Mouse (Mus musculus): ENCODE results near the gene Iqcg.
"Not testable (repeated sequence)": the region's sequence is repeated elsewhere in the genome, so short reads cannot be mapped to it uniquely, and the experiment has no call there.

Iqcg gene

GRCm38 (mm10) chr16:33056095-33056785 lies at the start of gene Iqcg, which contains the start of gene Rpl35a:
Gene Iqcg (minus strand): TSS chr16:33056218.
Gene Rpl35a (plus strand): TSS chr16:33056453.
- peak; percentile 81 for DNase-seq (ENCODE audit: low spot score)

- DNase-seq (ENCODE audit: low spot score), result no peak
These were observed 29.6 kb upstream of the Iqcg start for GRCm38 (mm10) chr16:33085666-33086065.

GRCm38 (mm10) chr16:33083996-33084395 lies 28.0 kb upstream of the Iqcg start:
- no peak for DNase-seq (ENCODE audit: low spot score)

GRCm38 (mm10) chr16:33082951-33083350 lies 26.9 kb upstream of the Iqcg start:
- DNase-seq (ENCODE audit: low spot score), result no peak

GRCm38 (mm10) chr16:33080063-33080462 lies 24.0 kb upstream of the Iqcg start:
- DNase-seq (ENCODE audit: low spot score), result no peak

DNA sequence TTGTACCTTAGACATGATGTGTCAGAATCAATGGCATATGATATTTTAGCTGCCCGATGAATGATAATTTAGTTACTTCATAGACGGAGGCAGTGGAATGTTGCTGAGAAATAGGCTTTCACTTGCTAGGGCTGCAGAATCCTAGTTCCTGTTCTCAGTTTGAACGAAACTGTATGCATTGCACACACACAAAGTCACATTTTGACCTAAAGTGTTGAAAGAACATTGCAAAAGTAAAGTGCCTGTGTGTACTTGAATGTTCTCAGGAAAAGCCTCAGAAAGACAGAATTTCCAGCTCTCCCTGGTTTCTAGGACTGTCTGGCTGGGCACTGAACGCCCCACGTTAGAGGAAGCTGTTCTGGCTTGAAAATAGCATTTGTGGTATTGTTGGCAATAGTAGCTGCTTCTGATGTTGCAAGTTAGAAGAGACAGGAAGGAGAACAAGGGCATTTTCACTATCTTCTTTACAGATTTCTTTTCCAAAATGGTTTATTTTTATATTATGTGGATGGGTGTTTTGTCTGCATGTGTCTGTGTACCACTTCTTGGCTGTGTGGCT lies 21.1 kb upstream of the Iqcg start:
- DNase-seq (ENCODE audit: low spot score), result no peak

GRCm38 (mm10) chr16:33076078-33076477 lies 20.1 kb upstream of the Iqcg start:
- DNase-seq (ENCODE audit: low spot score), result no peak

- DNase-seq (ENCODE audit: low spot score), result no peak
These were observed 18.9 kb upstream of the Iqcg start for GRCm38 (mm10) chr16:33074967-33075366.

GRCm38 (mm10) chr16:33072871-33073557 lies 17.0 kb upstream of the Iqcg start:
- DNase-seq (ENCODE audit: low spot score), result no peak

DNA sequence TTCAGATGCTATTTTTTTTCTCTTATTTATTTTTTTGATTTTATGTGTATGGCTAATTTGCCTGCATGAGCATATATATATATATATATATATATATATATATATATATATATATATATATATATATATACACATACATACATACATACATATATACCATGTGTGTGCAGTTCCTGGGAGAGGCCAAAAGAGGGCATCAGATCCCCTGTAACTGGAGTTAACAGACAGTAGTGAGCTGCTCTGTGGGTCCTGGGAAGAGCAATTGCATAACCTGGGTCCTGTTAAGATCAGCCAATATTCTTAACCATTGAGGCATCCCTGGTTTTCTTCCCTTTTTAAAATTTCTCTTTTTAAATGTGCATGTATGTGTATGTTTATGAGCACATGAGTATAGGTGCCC lies 14.9 kb upstream of the Iqcg start:
- DNase-seq (ENCODE audit: low spot score), result no peak

DNA sequence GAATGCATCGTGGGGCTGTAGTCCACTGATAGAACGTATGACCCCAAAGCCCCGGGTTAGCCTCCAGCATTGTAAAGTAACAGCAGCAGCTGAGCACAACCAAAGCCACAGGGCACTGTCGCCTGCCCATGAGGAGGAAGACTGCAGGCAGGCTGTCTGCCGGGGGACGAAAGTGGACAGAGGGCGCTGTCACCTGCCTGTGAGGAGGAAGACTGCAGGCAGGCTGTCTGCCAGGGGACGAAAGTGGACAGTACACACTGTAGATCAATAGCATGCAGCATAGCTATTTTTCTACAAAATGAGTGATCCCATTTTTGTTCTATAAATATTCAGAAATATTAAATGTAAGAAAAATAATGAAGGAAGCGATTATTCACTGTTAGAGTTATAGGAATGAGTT lies 8.6 kb upstream of the Iqcg start:
- no peak for DNase-seq (ENCODE audit: low spot score)

DNA sequence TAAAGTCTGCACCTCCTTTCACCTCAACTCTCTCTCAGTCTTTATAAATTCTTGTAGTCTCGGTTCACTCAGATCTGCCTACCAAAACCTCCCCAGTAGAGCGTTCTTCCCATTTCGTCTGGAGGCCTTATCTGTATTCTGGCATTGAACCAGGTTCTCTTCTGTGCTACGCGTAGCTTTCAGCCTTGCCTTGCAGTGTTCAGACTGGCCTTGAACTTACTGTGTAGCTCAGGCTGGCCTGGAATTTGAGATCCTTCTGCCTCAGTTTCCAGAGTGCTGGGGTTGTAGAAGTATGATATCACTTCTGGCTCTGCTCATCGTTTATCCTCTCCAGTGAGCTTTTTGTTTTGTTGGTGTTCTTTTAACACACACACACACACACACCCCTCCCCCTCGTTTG lies 7.2 kb upstream of the Iqcg start:
- peak; percentile 6 for DNase-seq (ENCODE audit: low spot score)

GRCm38 (mm10) chr16:33062682-33063131 lies 6.7 kb upstream of the Iqcg start:
- peak; percentile 41 for DNase-seq (ENCODE audit: low spot score)

DNA sequence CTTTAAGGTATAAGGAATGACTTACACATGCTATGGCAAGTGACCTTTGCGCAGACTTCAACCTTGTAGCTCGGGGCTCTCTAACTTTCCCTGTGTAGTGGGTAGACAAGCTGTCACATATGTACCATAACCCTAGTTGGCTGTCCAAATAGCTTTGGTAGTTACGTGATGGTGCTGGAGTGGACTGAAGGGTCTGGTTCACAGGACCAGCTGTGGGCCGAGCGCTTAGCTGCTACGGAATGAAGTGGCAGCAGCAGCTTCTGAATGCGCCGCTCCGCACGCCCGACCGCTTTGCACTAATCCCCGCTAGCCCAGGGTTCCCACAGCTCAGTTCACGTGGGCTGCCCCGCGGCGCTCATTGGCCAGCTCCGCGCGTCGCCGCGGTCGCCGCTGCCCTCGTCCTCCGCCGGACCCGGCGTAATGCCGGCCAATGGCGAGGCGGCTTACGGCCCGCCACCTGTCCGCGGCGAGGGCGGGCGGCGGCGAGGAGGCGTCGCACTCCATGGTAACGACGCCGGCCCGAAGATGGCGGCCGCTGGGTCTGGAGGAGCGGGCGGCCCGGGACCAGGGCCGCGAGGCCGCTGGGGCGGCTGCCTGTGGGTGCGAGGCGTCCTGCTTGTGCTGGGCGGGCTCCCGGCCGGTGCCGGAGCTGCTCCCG lies 6.1 kb upstream of the Iqcg start, which contains the start of gene Lmln:
TSS of gene Lmln (plus strand) at position 498 of the 658 bp plus-strand sequence.
- peak; percentile 84 for DNase-seq (ENCODE audit: low spot score)

DNA sequence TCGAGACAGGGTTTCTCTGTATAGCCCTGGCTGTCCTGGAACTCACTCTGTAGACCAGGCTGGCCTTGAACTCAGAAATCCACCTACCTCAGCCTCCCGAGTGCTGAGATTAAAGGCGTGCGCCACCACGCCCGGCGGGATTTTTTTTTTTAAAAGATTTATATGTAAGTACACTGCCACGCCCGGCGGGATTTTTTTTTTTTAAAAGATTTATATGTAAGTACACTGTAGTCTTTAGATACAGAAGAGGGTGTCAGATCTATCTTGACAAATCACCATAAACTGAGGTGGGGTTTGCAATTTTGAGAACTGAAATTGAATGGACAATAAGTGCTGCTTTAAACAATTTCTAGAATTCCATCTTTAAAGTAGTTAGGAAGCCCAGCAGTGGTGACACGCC lies 5.4 kb upstream of the Iqcg start:
- no peak for DNase-seq (ENCODE audit: low spot score)

DNA sequence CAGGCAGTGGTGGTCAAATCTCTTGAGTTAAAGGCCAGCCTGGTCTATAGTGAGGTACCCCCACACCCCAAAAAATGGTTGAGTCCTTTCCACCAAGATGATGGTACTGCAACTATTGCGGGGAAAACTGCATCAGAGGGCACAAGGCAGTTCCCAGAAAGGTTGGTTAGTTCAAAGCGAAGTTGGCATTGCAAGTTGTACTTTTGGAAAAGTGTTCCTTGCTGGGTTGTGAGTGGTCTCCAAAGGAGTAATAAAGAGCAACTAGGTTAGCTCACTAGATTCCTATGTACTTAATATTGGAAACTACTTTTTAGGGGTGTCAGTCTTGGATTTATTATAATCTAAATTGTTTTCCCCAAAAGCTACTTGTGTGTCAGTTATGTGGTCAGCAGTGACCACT lies 4.9 kb upstream of the Iqcg start:
- DNase-seq (ENCODE audit: low spot score), result no peak

DNA sequence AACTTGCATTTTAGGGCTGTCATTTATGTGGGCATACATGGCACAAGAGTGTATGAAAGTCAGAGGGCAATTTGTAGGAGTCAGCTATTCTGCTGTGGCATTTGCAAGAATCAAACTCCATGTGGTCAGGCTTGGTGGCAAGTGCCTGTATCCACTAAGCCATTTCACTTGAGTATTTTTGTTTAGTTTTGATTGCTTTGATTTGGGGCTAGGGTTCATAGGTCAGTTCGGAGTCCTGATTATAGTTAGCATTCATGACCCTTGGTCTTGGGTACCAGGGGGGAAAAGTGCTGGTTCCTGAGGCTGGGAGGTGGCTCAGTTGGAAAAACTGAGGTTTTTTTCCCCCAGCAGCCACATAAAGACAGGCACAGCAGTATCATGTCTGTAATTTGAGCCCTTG lies 3.5 kb upstream of the Iqcg start:
- no peak for DNase-seq (ENCODE audit: low spot score)

DNA sequence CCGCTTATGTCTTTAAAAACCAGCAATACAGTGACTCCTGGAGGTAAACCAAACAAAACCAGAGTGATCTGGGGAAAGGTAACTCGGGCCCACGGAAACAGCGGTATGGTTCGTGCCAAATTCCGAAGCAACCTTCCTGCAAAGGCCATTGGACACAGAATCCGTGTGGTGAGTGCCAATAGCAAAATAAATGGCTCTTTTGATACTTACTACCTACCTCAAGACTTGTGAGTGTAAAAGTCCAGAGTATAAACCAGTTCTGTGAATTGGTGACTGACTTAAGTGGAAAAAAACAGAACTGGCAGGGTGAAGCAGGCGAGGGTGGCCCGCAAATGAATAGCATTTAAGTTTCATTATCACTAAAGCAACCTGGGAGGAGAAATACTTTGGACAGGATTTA lies 2.6 kb upstream of the Iqcg start:
- not testable (repeated sequence) for DNase-seq (ENCODE audit: low spot score)

DNA sequence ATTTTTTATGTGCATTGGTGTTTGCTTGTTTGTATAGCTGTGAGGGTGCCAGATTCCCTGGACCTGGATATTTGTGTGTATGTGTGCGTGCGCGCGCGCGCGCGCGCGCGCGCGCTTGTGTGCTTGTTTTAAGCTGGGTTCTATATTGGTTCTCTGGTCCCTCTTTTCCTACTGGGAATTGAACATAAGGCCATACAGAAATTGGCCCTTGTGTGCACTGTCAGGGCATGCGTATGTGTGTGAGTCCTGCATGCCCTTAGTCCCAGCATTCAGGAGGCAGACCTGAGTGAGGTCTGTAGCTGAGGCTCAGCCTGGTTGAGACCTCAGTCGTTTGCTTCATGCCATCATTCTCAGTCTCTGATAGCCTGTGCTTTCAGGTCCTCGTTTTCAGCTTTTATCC lies 2.0 kb upstream of the Iqcg start:
- no peak for DNase-seq (ENCODE audit: low spot score)

- no peak for DNase-seq (ENCODE audit: low spot score)
These were observed 768 bp upstream of the Iqcg start for GRCm38 (mm10) chr16:33056786-33057185.

- no peak for DNase-seq (ENCODE audit: low spot score)
These were observed 363 bp downstream of the Iqcg start for GRCm38 (mm10) chr16:33055655-33056054.

- DNase-seq (ENCODE audit: low spot score), result not testable (repeated sequence)
These were observed 1.1 kb downstream of the Iqcg start for GRCm38 (mm10) chr16:33054927-33055326.

DNA sequence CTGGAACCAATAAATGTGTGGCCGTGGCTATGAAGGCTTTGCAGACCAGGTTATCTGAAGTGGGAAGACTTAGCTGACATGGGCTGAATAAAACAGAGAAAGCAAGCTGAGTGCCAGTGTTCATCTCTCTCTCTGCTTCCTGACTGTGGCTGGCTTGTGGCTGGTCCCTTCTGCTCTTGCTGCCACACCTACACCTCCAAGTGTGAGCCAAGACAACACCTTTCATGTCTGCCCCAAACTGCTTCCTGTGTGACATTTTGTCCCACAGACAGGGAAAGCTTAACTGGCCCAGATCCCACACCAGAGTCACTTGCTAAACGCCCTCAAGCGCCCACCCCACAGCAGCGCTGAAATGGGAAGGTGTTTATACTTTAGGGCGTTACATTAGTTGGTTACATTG lies 2.9 kb downstream of the Iqcg start:
- no peak for DNase-seq (ENCODE audit: low spot score)
